Mouse (Mus musculus) layer of hippocampus, adult 9-10 months (tissue): ENCODE measurements at regions not wholly inside any gene's neighbourhood (a gene's known extent, or its start where the extent isn't known, plus 50 kb on each side); places are given as distances from the start of the nearest gene placed in this dataset.

ENCODE experiments used
- DNase-seq: peaks from one replicate; pipeline ENCODE4 v3.0.0; 2022; ENCODE audit warnings: low spot score

DNA sequence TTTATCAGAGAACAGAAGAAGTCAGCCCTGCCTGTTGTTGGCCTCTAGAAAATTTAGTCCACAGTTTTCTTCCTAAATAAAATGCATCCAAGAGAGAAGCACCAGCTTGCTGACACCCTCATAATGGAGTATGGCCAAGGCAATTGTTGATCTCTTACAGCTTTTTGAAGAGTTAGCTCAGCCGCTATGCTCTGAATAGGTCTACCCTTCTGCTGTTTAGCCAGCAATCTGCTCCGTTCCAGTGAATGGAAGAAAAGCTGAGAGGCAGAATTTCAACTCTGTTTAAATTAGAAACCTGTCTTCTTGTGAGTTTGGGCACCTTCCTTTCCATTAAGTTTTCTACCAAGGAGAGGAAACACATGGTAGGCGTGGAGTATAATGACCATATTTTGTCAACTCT lies 290.8 kb downstream of the Rnf144b start:
- peak; percentile 51 for DNase-seq

GRCm38 (mm10) chr13:47413940-47414339 lies 291.5 kb downstream of the Rnf144b start:
- DNase-seq, result peak; percentile 55

- DNase-seq, result no peak
These were observed 307.5 kb downstream of the Rnf144b start for GRCm38 (mm10) chr13:47429856-47430365.

GRCm38 (mm10) chr13:47430409-47430808 lies 308.0 kb downstream of the Rnf144b start:
- DNase-seq, result no peak

- no peak for DNase-seq
These were observed 313.2 kb downstream of the Rnf144b start for GRCm38 (mm10) chr13:47435631-47436030.

DNA sequence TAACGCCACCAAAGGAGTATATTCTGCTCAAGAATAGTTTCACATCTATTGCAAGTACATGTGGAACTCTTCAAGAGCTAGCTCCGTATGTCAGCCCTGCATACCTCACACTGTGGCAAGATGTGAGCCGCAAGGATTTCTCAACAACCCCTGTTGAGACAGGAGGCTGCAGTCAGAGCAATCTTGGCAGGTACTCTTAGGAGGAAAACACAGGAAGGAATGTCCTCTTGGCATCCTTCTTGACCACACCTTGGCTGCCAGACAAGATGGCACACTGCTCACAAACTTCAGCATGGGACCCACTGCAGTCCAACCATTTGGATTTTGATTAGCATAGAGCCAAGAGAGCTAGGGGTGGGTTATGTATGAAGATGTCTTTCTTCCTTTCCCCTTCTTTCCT lies 322.4 kb downstream of the Rnf144b start:
- no peak for DNase-seq

DNA sequence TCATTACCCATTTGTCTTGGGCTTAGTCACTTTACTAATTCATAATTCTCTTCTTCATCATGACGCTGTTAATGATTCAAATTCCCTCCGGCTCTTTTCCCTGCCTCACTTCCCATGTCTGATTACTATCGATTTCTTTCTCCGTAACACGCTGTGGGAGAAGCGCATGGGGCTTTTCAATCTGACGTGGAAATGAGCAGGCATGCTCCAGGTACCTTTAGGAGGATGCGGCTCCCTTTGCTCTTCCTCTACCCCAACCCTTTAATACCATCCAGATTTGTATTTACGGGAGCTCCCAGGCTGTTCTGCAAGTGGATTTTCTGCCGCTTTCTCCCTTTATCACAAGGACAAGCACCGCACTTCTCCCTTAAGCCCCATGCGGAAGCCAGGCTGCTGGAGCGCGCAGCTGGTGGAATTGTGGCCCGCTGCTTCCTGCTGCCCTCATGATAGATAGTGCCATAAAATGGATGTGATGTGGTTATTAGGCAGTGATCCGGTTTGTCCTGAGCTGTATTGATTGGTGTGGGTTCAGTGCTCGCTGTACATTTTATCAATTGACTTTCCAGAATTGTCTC lies 329.8 kb downstream of the Rnf144b start:
- no peak for DNase-seq

DNA sequence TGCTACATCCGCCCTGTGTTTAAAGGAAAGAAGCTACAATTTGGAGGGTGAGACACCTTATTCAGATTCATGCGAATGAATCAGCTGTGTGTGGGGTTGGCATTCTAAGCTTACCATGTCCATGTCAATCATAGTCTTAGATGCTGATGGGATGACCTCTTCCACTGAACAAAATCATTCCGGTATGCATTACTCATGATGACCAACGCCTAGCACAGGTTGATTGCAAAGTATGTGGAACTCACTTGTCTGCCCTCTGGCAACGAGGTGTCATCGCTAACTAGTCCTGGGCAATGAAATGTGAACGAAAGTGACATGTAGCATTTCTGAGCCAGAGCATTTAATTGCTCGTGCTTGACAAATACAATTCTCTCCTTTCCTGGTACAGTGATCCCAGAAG lies 339.7 kb downstream of the Rnf144b start:
- no peak for DNase-seq

GRCm38 (mm10) chr13:47471543-47472213 lies 349.2 kb downstream of the Rnf144b start:
- DNase-seq, result no peak

GRCm38 (mm10) chr13:47480159-47480558 lies 357.7 kb downstream of the Rnf144b start:
- no peak for DNase-seq

GRCm38 (mm10) chr13:47484819-47485218 lies 362.4 kb downstream of the Rnf144b start:
- no peak for DNase-seq

- DNase-seq, result no peak
These were observed 363.7 kb downstream of the Rnf144b start for GRCm38 (mm10) chr13:47486111-47486510.

DNA sequence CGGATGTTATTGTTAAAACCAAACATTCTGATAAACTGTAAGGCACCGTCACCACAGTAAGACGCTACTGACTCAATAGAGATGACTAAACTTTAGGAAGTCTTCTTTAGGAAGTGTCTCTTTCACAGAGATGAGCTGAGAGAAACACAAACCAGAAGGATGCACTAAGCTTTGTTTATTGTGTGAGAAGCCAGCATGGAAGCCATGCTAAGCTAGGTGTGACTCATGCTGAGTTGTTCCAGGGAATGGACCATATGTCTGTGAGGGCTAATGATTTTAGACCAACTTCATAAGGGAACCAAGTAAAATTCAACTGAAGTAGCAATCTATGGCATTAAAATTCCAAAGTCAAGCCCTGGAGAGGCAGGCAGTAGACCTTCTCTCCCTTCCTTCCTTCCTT lies 364.2 kb downstream of the Rnf144b start:
- DNase-seq, result no peak

GRCm38 (mm10) chr13:47505380-47505955 lies 383.0 kb downstream of the Rnf144b start:
- DNase-seq, result no peak

GRCm38 (mm10) chr13:47532935-47533334 lies 410.5 kb downstream of the Rnf144b start:
- DNase-seq, result no peak

GRCm38 (mm10) chr13:47537156-47537555 lies 414.7 kb downstream of the Rnf144b start:
- no peak for DNase-seq

- no peak for DNase-seq
These were observed 427.2 kb downstream of the Rnf144b start for GRCm38 (mm10) chr13:47549626-47550025.

- no peak for DNase-seq
These were observed 429.8 kb downstream of the Rnf144b start for GRCm38 (mm10) chr13:47552251-47552650.

GRCm38 (mm10) chr13:47554198-47554597 lies 431.7 kb downstream of the Rnf144b start:
- no peak for DNase-seq

- DNase-seq, result peak; percentile 8
These were observed 434.9 kb downstream of the Rnf144b start for GRCm38 (mm10) chr13:47557196-47557974.

DNA sequence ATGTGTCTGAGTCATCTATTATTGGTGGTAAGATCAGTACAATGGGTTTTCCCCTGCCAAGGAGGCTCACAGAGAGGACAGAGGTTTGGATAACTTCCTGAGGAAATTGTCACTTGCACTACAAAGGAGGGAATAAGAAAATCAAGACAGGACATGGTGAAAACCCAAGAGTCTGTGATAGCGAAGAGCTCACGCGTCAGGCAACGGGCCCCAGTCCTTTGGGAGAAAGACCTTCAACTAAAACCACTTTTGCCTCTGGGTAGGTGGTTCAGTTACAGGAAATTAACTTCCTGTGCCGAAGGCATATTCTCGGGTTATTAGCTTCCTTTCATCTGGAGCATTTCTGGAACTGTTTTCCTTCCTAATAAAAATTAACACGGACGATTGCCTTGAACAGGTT lies 440.4 kb downstream of the Rnf144b start:
- DNase-seq, result no peak

DNA sequence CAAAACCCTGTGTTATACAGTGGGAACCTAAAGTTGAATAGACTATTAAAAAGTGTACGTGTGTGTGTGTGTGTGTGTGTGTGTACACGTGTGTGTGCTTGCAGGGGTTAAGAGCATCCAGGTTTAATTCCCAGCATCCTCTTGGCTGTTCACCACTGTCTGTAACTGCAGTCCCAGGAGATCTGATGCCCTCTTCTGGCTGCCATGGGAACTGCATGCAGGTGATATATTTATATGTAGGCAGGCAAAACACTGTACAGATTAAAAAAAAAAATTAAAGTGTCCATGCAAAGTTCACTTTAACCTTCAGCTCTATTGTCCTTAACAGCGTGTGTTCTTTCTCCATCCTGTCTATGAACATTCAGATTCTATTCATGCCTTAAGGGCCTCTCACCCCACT lies 454.1 kb downstream of the Rnf144b start:
- DNase-seq, result no peak

- DNase-seq, result no peak
These were observed 457.7 kb downstream of the Rnf144b start for GRCm38 (mm10) chr13:47580144-47580543.
